Mouse (Mus musculus): ENCODE measurements around the gene Foxj1.

Gene Foxj1

GRCm38 (mm10) chr11:116337531-116337930, 2.3 kb upstream of the Foxj1 start:
- no peak for DNase-seq

- no peak for DNase-seq
These were observed 1.8 kb upstream of the Foxj1 start for GRCm38 (mm10) chr11:116337000-116337399.

- no peak for DNase-seq
These were observed 1.2 kb upstream of the Foxj1 start for GRCm38 (mm10) chr11:116336393-116336792.

GRCm38 (mm10) chr11:116334417-116334782, 799 bp downstream of the Foxj1 start:
- DNase-seq: no peak

- no peak for DNase-seq
These were observed 1.4 kb downstream of the Foxj1 start for GRCm38 (mm10) chr11:116333526-116334416.

GRCm38 (mm10) chr11:116332983-116333270, 2.3 kb downstream of the Foxj1 start:
- DNase-seq: no peak

- DNase-seq: no peak
These were observed 2.8 kb downstream of the Foxj1 start for GRCm38 (mm10) chr11:116332232-116332982.

GRCm38 (mm10) chr11:116330211-116330518, 5.0 kb downstream of the Foxj1 start:
- DNase-seq: no peak

GRCm38 (mm10) chr11:116329314-116330210, 5.6 kb downstream of the Foxj1 start:
- DNase-seq: no peak

GRCm38 (mm10) chr11:116326963-116327603, 8.1 kb downstream of the Foxj1 start:
- DNase-seq: no peak

GRCm38 (mm10) chr11:116318719-116319659, 16.2 kb downstream of the Foxj1 start:
- peak; percentile 85 for DNase-seq

GRCm38 (mm10) chr11:116312359-116312758, 22.8 kb downstream of the Foxj1 start:
- no peak for DNase-seq

- DNase-seq: no peak
These were observed 24.0 kb downstream of the Foxj1 start for GRCm38 (mm10) chr11:116311169-116311568.

GRCm38 (mm10) chr11:116309601-116310000, 25.6 kb downstream of the Foxj1 start:
- no peak for DNase-seq

- no peak for DNase-seq
These were observed 27.3 kb downstream of the Foxj1 start for GRCm38 (mm10) chr11:116307762-116308531.

- DNase-seq: no peak
These were observed 28.0 kb downstream of the Foxj1 start, which contains the start of gene Exoc7 for GRCm38 (mm10) chr11:116307019-116307725. Gene Exoc7 (minus strand): TSS chr11:116307233.

GRCm38 (mm10) chr11:116306126-116306982, 28.8 kb downstream of the Foxj1 start:
- peak; percentile 90 for DNase-seq

GRCm38 (mm10) chr11:116305423-116305822, 29.8 kb downstream of the Foxj1 start:
- no peak for DNase-seq

- DNase-seq: peak; percentile 73
These were observed 36.6 kb downstream of the Foxj1 start for GRCm38 (mm10) chr11:116298621-116299020.

Measured in cerebellum, adult 8-10 months (tissue).